Mouse (Mus musculus): ENCODE data around the gene Ppp1r2. TPM values are rescaled to one million over a fixed set of nuclear protein-coding genes. Genes with fewer than 3 reads are reported as not detected.

The Ppp1r2 gene
- polyA plus RNA-seq, 1 experiment from 2014 or later: 88.9 TPM

GRCm38 (mm10) chr16:31247442-31247841 is 27.6 kb downstream of the Ppp1r2 start:
- Histone ChIP-seq H3K36me3 (peaks cover 9% of the 10 kb centered on the region), H3K4me2 (no peak overlapping the region), H3K27ac (no peak overlapping the region), H3K9me3 (no peaks in the 10 kb centered on the region), H3K4me3 (no peak overlapping the region), H3K27me3 (no peaks in the 10 kb centered on the region), H3K9ac (no peak overlapping the region), H3K4me1 (no peaks in the 10 kb centered on the region)
- no peak for ATAC-seq (ENCODE audit: insufficient number of reproducible peaks, low FRiP score, low TSS enrichment, low read depth)
- 67% methylated on average over 7 of the region's 7 CpGs for WGBS

GRCm38 (mm10) chr16:31244053-31244452 is 31.0 kb downstream of the Ppp1r2 start:
- ATAC-seq (ENCODE audit: insufficient number of reproducible peaks, low FRiP score, low TSS enrichment, low read depth): no peak

GRCm38 (mm10) chr16:31241433-31241832 is 33.6 kb downstream of the Ppp1r2 start:
- Histone ChIP-seq H3K4me2 (no peak overlapping the region), H3K27me3 (no peaks in the 10 kb centered on the region), H3K27ac (no peak overlapping the region), H3K4me3 (no peak overlapping the region), H3K9ac (no peak overlapping the region), H3K4me1 (no peaks in the 10 kb centered on the region), H3K36me3 (no peaks in the 10 kb centered on the region), H3K9me3 (no peaks in the 10 kb centered on the region)
- no peak for ATAC-seq (ENCODE audit: insufficient number of reproducible peaks, low FRiP score, low TSS enrichment, low read depth)
- 77% methylated on average over 9 of the region's 9 CpGs for WGBS

More at GRCm38 (mm10) chr16:31244053-31244452, 31.0 kb downstream of the Ppp1r2 start:
- H3K27ac ChIP-seq: no peak overlapping the region
- H3K9me3 ChIP-seq: no peaks in the 10 kb centered on the region
- H3K9ac ChIP-seq: no peak overlapping the region
- 77% methylated on average over 3 of the region's 3 CpGs for WGBS
- H3K36me3 ChIP-seq: no peaks in the 10 kb centered on the region
- H3K4me1 ChIP-seq: no peaks in the 10 kb centered on the region
- H3K4me2 ChIP-seq: no peak overlapping the region
- no peaks in the 10 kb centered on the region for H3K27me3 ChIP-seq
- no peak overlapping the region for H3K4me3 ChIP-seq

GRCm38 (mm10) chr16:31240569-31240968 is 34.5 kb downstream of the Ppp1r2 start:
- ATAC-seq (ENCODE audit: insufficient number of reproducible peaks, low FRiP score, low TSS enrichment, low read depth): no peak
- 93% methylated on average over 8 of the region's 8 CpGs for WGBS

GRCm38 (mm10) chr16:31238281-31238680 is 36.8 kb downstream of the Ppp1r2 start:
- ATAC-seq (ENCODE audit: insufficient number of reproducible peaks, low FRiP score, low TSS enrichment, low read depth): no peak
- 75% methylated on average over 5 of the region's 5 CpGs for WGBS
- Histone ChIP-seq H3K4me2 (no peak overlapping the region), H3K9ac (no peak overlapping the region), H3K4me3 (no peak overlapping the region), H3K4me1 (peaks cover 19% of the 10 kb centered on the region), H3K9me3 (no peaks in the 10 kb centered on the region), H3K27ac (no peak overlapping the region), H3K36me3 (no peaks in the 10 kb centered on the region), H3K27me3 (no peaks in the 10 kb centered on the region)

More at GRCm38 (mm10) chr16:31240569-31240968, 34.5 kb downstream of the Ppp1r2 start:
- Histone ChIP-seq H3K9ac (no peak overlapping the region), H3K36me3 (no peaks in the 10 kb centered on the region), H3K4me3 (no peak overlapping the region), H3K27me3 (no peaks in the 10 kb centered on the region), H3K27ac (no peak overlapping the region), H3K4me1 (peaks cover 4% of the 10 kb centered on the region; the same call in 1 of the 2 replicates), H3K9me3 (no peaks in the 10 kb centered on the region), H3K4me2 (no peak overlapping the region)

- H3K4me2 ChIP-seq: peak overlapping the region; percentile 17; the same call in 1 of the 2 replicates
- H3K4me1 ChIP-seq: peaks cover 23% of the 10 kb centered on the region
- no peaks in the 10 kb centered on the region for H3K9me3 ChIP-seq
- 21% methylated on average over 18 of the region's 18 CpGs for WGBS
- no peak for ATAC-seq (ENCODE audit: insufficient number of reproducible peaks, low FRiP score, low TSS enrichment, low read depth)
- H3K4me3 ChIP-seq: no peak overlapping the region
- 0 out of 2 replicates have a peak overlapping the region, but pooled peaks have one; percentile 10 for H3K9ac ChIP-seq
- H3K27ac ChIP-seq: no peak overlapping the region
- no peaks in the 10 kb centered on the region for H3K36me3 ChIP-seq
- H3K27me3 ChIP-seq: no peaks in the 10 kb centered on the region; the same call in 1 of the 2 replicates
Measured at GRCm38 (mm10) chr16:31235457-31236310, 39.4 kb downstream of the Ppp1r2 start.

- no peak overlapping the region for H3K4me3 ChIP-seq
- H3K27ac ChIP-seq: no peak overlapping the region
- no peak for ATAC-seq (ENCODE audit: insufficient number of reproducible peaks, low FRiP score, low TSS enrichment, low read depth)
- H3K9me3 ChIP-seq: no peaks in the 10 kb centered on the region
- peaks cover 23% of the 10 kb centered on the region for H3K4me1 ChIP-seq
- H3K4me2 ChIP-seq: no peak overlapping the region
- H3K36me3 ChIP-seq: no peaks in the 10 kb centered on the region
- WGBS: 72% methylated on average over 12 of the region's 12 CpGs
- H3K27me3 ChIP-seq: no peaks in the 10 kb centered on the region; the same call in 1 of the 2 replicates
- H3K9ac ChIP-seq: no peak overlapping the region
Measured at GRCm38 (mm10) chr16:31234808-31235456, 40.1 kb downstream of the Ppp1r2 start.

- Histone ChIP-seq H3K27ac (no peak overlapping the region), H3K4me1 (peaks cover 23% of the 10 kb centered on the region), H3K36me3 (no peaks in the 10 kb centered on the region), H3K4me2 (peak overlapping the region; percentile 47), H3K27me3 (no peaks in the 10 kb centered on the region; the same call in 1 of the 2 replicates), H3K4me3 (peak overlapping the region; percentile 29; the same call in 1 of the 2 replicates), H3K9ac (no peak overlapping the region), H3K9me3 (no peaks in the 10 kb centered on the region)
- WGBS: 27% methylated on average over 3 of the region's 3 CpGs
- no peak for ATAC-seq (ENCODE audit: insufficient number of reproducible peaks, low FRiP score, low TSS enrichment, low read depth)
Measured at GRCm38 (mm10) chr16:31234356-31234755, 40.7 kb downstream of the Ppp1r2 start.

- no peak for ATAC-seq (ENCODE audit: insufficient number of reproducible peaks, low FRiP score, low TSS enrichment, low read depth)
- H3K36me3 ChIP-seq: no peaks in the 10 kb centered on the region
- no peaks in the 10 kb centered on the region; the same call in 1 of the 2 replicates for H3K27me3 ChIP-seq
- peaks cover 23% of the 10 kb centered on the region for H3K4me1 ChIP-seq
- H3K9me3 ChIP-seq: no peaks in the 10 kb centered on the region
- 7% methylated on average over 20 of the region's 20 CpGs for WGBS
- H3K27ac ChIP-seq: peak overlapping the region; percentile 38; the same call in 1 of the 2 replicates
- H3K4me2 ChIP-seq: peak overlapping the region; percentile 47
- peak overlapping the region; percentile 29 for H3K4me3 ChIP-seq
- H3K9ac ChIP-seq: no peak overlapping the region
Measured at GRCm38 (mm10) chr16:31233541-31234339, 41.3 kb downstream of the Ppp1r2 start.

- H3K36me3 ChIP-seq: no peaks in the 10 kb centered on the region
- peak overlapping the region; percentile 29 for H3K4me3 ChIP-seq
- peak overlapping the region; percentile 24; the same call in 1 of the 2 replicates for H3K27ac ChIP-seq
- no peak for ATAC-seq (ENCODE audit: insufficient number of reproducible peaks, low FRiP score, low TSS enrichment, low read depth)
- H3K9me3 ChIP-seq: no peaks in the 10 kb centered on the region
- H3K9ac ChIP-seq: no peak overlapping the region
- no peaks in the 10 kb centered on the region; the same call in 1 of the 2 replicates for H3K27me3 ChIP-seq
- 15% methylated on average over 4 of the region's 4 CpGs for WGBS
- H3K4me1 ChIP-seq: peaks cover 23% of the 10 kb centered on the region
- peak overlapping the region; percentile 47 for H3K4me2 ChIP-seq
Measured at GRCm38 (mm10) chr16:31233167-31233498, 41.9 kb downstream of the Ppp1r2 start.

GRCm38 (mm10) chr16:31232491-31233166 is 42.4 kb downstream of the Ppp1r2 start:
- no peak for ATAC-seq (ENCODE audit: insufficient number of reproducible peaks, low FRiP score, low TSS enrichment, low read depth)
- Histone ChIP-seq H3K27me3 (no peaks in the 10 kb centered on the region; the same call in 1 of the 2 replicates), H3K36me3 (no peaks in the 10 kb centered on the region), H3K27ac (peak overlapping the region; percentile 24; the same call in 1 of the 2 replicates), H3K4me1 (peaks cover 23% of the 10 kb centered on the region), H3K4me2 (no peak overlapping the region), H3K9ac (no peak overlapping the region), H3K4me3 (no peak overlapping the region), H3K9me3 (no peaks in the 10 kb centered on the region)
- 56% methylated on average over 5 of the region's 5 CpGs for WGBS
